Mouse (Mus musculus): ENCODE measurements around the gene Bmt2. TPM values are rescaled to one million over a fixed set of nuclear protein-coding genes. Genes with fewer than 3 reads are reported as not detected.

The Bmt2 gene
- total RNA-seq, 1 experiment from 2014 or later, result 21.0 TPM

DNA sequence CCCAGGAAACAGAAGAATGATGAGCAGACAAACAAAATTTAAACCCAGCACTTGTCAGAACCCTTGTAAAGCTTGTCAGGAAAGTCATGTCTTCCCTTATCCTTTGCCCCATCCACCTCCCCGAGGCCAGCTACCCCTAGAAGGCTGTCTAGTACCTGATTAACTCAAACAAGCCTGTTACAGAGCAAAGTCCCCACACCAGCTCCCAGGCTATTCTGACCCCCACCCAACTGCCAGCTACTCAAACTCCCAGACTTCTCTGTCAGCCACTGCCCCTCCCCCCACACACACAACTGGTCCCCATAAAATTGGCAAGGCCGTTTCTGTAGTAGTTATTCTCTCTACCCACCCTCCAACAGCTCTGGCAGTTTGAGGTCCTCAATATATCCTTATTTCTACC lies 91.2 kb downstream of the Bmt2 start:
- no peak for ATAC-seq (replicated peaks in 1 of 2; ENCODE audit: insufficient read depth in 1 of 2, low FRiP score in 2 of 2, low TSS enrichment in 1 of 2, low read depth in 1 of 2, poor library complexity in 2 of 2, severe bottlenecking in 2 of 2)

- no peak for ATAC-seq (replicated peaks in 1 of 2; ENCODE audit: insufficient read depth in 1 of 2, low FRiP score in 2 of 2, low TSS enrichment in 1 of 2, low read depth in 1 of 2, poor library complexity in 2 of 2, severe bottlenecking in 2 of 2)
Measured at GRCm38 (mm10) chr6:13586154-13586553, 91.6 kb downstream of the Bmt2 start.

DNA sequence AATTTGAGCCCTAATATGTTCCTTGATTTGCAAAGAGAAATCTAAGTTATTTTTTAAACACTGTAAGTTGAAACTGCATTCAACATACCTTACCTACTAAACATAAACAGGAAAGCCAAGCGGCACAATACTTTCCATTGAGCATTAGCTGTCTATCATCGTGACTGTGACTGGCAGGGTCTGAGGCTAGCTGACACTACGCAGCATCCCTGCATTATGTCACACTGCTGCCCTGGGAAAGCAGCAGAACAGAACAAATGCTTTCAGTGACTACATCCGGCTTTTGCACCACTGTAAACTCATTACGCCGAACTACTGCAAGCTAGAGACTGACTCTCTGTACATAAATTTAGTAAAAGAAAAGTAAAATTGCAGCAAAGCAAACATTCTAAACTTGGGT lies 93.0 kb downstream of the Bmt2 start:
- no peak for ATAC-seq (replicated peaks in 1 of 2; ENCODE audit: insufficient read depth in 1 of 2, low FRiP score in 2 of 2, low TSS enrichment in 1 of 2, low read depth in 1 of 2, poor library complexity in 2 of 2, severe bottlenecking in 2 of 2)

- no peak for ATAC-seq (replicated peaks in 1 of 2; ENCODE audit: insufficient read depth in 1 of 2, low FRiP score in 2 of 2, low TSS enrichment in 1 of 2, low read depth in 1 of 2, poor library complexity in 2 of 2, severe bottlenecking in 2 of 2)
Measured at GRCm38 (mm10) chr6:13582075-13582474, 95.7 kb downstream of the Bmt2 start.

Other genes with a start within 250 kb of the Bmt2 start
- gene Tmem168, start 69.9 kb downstream of the Bmt2 start, total RNA-seq (2017), result 41.3 and 44.2 TPM in 2 replicates
- gene Gpr85, start 162.0 kb upstream of the Bmt2 start, total RNA-seq (2017), result 0.31 and 0.55 TPM in 2 replicates
- gene 2610001J05Rik, start 193.6 kb upstream of the Bmt2 start, total RNA-seq (2017), result 66.7 and 80.8 TPM in 2 replicates